Mouse (Mus musculus) spleen, postnatal 14 days (tissue): Measurements from ENCODE around the gene Birc6.

Source experiments
- DNase-seq, 2 experiments: peaks; one replicate each; pipeline ENCODE4 v3.0.0; 2021 to 2022; ENCODE audit warnings: low spot score in 2 of 2

The Birc6 gene

DNA sequence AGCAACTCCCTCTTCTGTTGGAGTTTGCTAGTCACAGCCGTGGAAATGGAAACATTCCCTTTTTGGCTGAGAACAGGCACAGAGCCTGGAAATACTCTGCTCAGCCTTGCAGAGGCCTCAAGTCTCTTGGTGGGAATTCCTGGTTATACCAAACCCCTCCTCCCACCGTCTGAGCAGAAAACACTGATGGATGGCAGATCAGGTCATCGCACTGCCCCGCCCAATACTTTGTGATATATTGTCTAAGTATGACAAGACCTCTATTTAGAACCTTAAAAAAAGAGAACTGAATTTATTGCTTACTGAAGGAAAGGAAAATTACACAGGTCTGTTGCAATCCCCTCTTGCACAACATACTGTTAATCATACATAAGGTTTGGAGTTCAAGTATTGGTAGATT, 182.6 kb downstream of the Birc6 start:
- no peak for DNase-seq

DNA sequence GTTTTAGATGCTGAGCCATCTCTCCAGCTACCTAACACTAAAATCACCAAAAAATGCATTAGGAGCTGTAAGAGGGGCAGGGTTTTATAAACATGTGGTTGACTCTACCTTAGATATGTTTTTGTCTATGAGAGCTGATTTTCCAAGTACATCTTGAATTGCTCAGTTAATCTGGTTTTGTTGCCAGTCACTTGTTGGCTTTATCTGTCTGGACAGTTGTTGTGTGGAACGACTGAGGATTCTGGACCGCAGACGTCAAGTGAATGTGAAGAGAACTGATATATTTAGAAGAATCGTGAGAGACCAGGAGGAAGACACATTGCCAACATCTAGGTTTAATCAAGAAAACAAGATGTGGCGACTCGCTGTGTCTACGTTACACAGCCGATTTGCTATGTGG, 183.5 kb downstream of the Birc6 start:
- DNase-seq: no peak

DNA sequence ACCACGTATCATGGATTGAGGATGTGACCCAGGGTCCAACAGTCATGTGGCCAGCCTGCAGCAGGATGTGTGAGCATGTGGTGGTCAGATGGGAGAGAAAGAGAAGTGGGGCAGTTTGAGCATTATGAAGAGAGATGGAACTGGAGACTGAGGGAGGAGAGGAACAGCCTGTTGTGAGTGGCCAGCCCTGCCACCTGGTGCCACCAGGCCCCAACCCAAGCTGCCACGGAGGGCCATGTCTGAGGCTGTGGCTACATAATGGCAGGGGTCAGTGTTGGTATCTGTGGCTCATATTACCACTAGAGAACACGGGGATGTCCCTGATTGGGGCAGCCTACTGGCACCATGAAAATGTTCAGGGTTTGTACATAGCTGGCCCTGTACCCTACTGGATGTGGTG, 187.0 kb downstream of the Birc6 start:
- DNase-seq: no peak

DNA sequence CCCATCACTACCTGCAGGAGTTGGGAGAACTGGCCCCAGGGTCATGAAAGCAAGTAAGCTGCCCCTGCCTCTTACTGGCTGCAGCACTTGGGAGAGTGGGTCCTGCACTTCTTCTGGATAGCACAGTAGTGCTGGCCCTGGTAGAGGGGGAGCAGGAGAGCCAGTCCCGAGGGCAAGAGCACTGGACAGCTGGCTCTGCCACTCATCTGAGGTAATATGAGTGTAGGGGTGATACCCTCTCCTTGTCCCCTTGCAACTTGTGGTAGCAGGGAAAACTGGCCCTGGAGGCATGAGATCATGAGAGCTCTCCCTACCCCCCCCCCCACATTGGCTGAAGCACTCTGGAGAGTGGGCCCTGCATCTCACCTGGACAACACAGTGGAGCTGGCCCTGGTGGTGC, 187.6 kb downstream of the Birc6 start:
- no peak for DNase-seq

DNA sequence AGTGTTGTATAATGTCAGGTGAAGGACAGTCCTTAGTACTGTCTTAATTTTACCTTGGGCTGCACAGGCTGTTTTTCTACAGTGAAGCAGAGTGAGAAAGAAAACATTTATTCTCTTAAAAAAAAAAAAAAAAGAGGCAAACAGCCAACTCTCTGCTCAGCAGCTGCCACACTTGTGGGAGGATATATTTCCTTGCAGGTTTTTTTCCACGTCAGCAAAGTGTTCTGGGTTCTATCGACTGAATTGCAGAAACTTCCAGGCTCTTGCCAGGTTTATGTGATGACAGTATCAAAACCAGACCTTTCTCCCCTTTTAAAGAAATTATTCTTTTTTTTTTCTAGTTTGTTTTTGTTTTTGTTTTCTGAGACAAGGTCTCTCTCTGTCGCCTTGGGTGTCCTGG, 188.5 kb downstream of the Birc6 start:
- no peak for DNase-seq

DNA sequence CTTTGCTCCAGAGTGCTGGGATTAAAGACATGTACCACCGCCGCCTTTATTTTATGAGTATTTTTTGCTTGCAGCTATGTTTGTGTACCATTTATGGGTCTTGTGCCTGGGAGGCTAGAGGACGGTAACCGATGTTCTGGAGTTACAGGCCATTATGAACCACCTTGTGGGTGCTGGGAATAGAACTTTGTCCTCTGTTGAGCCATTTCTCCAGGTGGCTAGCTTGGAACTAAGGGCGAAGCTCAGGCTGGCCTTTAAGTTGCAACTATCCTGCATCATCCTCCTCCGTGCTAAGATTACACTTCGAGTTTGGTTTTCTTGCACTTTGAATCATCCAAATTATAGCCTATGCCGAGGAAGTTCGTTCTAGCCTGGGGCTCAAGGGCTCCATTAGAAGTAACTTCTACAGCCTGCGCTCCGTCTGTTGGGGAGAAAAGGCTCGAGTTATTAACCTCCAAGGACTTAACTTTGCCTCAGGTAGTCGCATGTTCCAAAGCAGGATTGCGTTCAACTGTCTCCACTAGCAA, 189.1 kb downstream of the Birc6 start:
- no peak for DNase-seq

DNA sequence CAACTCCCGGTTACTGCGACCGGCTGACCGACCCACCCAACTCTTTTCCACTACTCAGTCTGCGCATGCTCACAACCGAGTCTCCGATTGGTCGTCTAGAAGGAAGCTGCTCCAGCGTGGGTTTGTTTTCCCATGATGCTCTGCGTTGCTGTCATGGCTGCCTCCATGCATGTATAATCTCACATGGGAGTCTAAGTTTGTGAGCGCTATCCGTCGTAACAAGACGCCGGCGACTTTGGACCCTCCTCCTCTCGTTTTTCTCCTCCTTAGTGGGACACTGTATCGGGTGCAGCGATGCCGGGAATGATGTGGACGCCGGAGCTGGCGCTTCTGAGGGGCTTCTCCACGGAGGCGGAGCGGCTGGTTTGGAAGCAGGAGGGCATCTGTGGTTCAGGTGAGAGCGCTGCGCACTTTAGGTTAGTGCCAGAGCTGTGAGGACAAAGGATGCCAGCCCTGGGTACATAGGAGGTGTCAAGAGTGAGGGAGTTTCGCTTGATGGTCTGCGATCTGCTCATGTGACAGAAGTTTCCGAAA, 189.6 kb downstream of the Birc6 start, which contains the start of gene Ttc27:
Gene Ttc27 (plus strand): TSS at position 115 of the 534 bp plus-strand sequence.
- peak; percentile 88 to 92 for DNase-seq

DNA sequence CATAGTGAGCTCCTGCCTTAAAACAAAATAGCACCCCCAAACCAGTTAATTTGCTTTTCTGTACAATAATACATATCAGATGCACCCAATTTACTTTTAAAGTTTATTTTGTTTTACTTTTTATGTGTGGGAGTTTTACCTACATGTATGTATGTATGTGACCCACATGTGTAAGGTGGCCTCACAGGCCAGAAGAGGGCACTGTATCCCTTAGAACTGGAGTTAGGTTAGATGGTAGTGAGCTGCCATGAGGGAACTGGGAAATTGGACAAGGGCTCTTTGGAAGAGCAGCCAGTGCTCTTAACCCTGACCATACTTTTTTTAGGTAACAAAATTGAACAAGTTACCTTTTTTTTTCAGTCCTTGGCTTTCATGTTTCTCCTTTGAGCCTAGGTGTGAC, 204.8 kb downstream of the Birc6 start:
- DNase-seq: no peak

DNA sequence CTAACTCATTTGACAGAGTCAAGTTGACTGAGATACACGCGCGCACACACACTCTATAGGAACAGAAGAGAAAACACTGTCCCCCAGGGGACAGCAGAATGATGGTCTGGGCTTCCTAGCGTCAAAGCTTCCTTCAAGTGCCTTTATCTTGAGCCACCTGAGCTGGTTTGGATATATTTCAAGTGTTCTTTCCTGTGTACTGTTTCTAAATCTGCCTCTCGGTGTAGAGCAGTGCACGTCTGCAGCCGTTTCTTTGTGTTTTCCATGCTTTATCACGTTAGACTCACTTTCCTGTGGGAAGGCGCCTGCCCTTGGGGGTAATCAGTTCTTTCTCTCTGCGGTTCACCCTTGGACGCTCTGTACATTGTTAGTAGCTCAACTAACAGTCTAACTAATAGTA, 207.3 kb downstream of the Birc6 start:
- DNase-seq: no peak

DNA sequence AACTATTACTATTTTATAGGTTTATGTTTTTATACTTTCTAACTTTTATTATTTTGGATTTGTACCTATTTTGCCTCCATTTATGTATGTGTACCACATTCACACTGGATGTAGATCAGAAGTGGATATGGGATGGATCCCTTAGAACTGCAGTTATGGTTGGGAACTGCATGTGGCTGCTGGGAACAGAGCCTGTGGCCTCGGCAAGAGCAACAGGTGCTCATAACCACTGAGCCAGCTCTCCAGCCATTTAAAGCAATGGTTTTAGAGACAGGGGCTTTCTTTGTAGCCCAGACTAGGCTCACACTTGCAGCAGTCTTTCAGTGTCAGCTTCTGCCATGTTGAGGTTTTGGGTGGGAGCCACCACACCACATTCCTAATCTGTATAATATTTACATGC, 221.6 kb downstream of the Birc6 start:
- DNase-seq: no peak

DNA sequence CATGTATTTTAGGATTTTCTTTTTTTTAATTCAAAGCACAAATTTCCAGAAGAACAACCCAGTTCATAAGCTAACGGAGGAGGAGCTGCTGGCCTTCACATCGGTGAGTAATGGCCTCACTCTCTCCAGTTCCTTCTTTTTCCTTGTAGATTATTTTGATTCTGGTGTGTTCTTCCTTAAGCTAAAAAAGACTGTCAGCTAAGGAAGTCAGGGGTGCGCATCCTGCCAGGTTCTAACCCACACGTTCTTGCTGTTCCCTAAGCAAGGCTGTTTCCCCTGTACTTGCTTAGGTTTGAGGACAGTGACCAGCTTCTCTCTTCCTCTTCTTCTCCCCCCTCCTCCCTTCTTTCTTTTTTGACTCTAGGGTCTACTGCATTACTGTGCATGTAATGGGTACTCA, 222.9 kb downstream of the Birc6 start:
- no peak for DNase-seq
